ENCODE assay signal across 34 mouse cellular contexts in genomic region chr2:74669230-74669578, GRCm38 (mm10). TPM values are rescaled to one million over a fixed set of nuclear protein-coding genes. Genes with fewer than 3 reads are reported as not detected.
A peak's percentile ranks its signal among the peaks of the same experiment; 100 is the strongest.
DNase-seq lines count a peak whose midpoint lies in the region; ATAC-seq and TF ChIP-seq lines count a peak whose summit lies in the region.
"Had no signal": no experiment of that assay in that cellular context is flagged by ENCODE, and none has a peak within 500 bp of the region (broad histone marks: within the 10 kb centered on the region; RNA-seq: fewer than 3 reads in every experiment).

No protein-coding gene starts in this region.

- no peak for ATAC-seq in hindbrain, postnatal 0 days
- no peak for ATAC-seq in limb, embryonic 14.5 days (ENCODE audit: low FRiP score, low read depth)
- ATAC-seq in frontal cortex, adult (ENCODE audit: low TSS enrichment) = no peak
- ATAC-seq: forebrain, embryonic 15.5 days had no signal

- TF ChIP-seq POLR2A in embryonic fibroblast, embryonic 13.5 days (IDR thresholded peaks at IDR 0.05; ENCODE audit: low read depth, low read length) = no peak
- no peak for TF ChIP-seq POLR2A in limb, embryonic 14.5 days (IDR thresholded peaks at IDR 0.05; ENCODE audit: borderline replicate concordance, extremely low read depth, insufficient read depth, insufficient read length)

- H3K4me3 ChIP-seq in hindbrain, embryonic 10.5 days = no peak overlapping the region
- H3K4me3 ChIP-seq in hindbrain, postnatal 0 days (ENCODE audit: low read length) = no peak overlapping the region
- peak overlapping the region; percentile 12 for H3K4me3 ChIP-seq in embryonic fibroblast, embryonic 13.5 days (ENCODE audit: insufficient read depth, low read length)
- H3K4me3 ChIP-seq in limb, embryonic 14.5 days (replicated peaks; ENCODE audit: low read length) = peak overlapping the region; percentile 74

- peaks cover 19% of the 10 kb centered on the region for H3K4me1 ChIP-seq in hindbrain, embryonic 10.5 days (replicated peaks)
- no peaks in the 10 kb centered on the region for H3K4me1 ChIP-seq in hindbrain, postnatal 0 days (ENCODE audit: insufficient read depth, low read length)
- no peaks in the 10 kb centered on the region for H3K4me1 ChIP-seq in embryonic fibroblast, embryonic 13.5 days (ENCODE audit: control insufficient read depth, insufficient read depth, low read length)
- H3K4me1 ChIP-seq in limb, embryonic 14.5 days (ENCODE audit: control insufficient read depth, insufficient read depth, low read length) = peaks cover 9% of the 10 kb centered on the region
- H3K4me1 ChIP-seq: liver, embryonic 15.5 days had no signal

- H3K4me2 ChIP-seq in hindbrain, postnatal 0 days (ENCODE audit: low read depth, low read length) = no peak overlapping the region
- peak overlapping the region; percentile 96 for H3K4me2 ChIP-seq in limb, embryonic 14.5 days (replicated peaks; ENCODE audit: low read depth, low read length, severe bottlenecking)

- DNase-seq in hindbrain, embryonic 10.5 days (ENCODE audit: low spot score) = peak; percentile 20
- DNase-seq in hindbrain, postnatal 0 days (ENCODE audit: low spot score) = no peak
- DNase-seq in ES-CJ7 (ENCODE audit: low read depth, low spot score) (peak; percentile 76), liver (no peak), adipocyte (ENCODE audit: low spot score) (no peak)
- DNase-seq in limb, embryonic 14.5 days (ENCODE audit: low spot score) = no peak
- DNase-seq: cerebellum, adult 2 months; cerebellum, postnatal 14 days; gastrocnemius, adult 2 months; gastrocnemius, postnatal 36 days; heart, adult 18-20 months; heart, postnatal 14 days; kidney, adult 9 months; layer of hippocampus, postnatal 36 days; lung, embryonic 14.5 days; lung, postnatal 14 days; thymus, postnatal 4 days had no signal

- H3K9ac ChIP-seq in hindbrain, postnatal 0 days (replicated peaks; ENCODE audit: low read length) = no peak overlapping the region
- peak overlapping the region; percentile 99 for H3K9ac ChIP-seq in limb, embryonic 14.5 days (ENCODE audit: low read depth, low read length, severe bottlenecking)
- H3K9ac ChIP-seq: embryonic facial prominence, embryonic 15.5 days; forebrain, embryonic 15.5 days; liver, embryonic 15.5 days; lung, embryonic 14.5 days; midbrain, embryonic 12.5 days had no signal

- H3K36me3 ChIP-seq in hindbrain, embryonic 10.5 days = no peaks in the 10 kb centered on the region
- H3K36me3 ChIP-seq in hindbrain, postnatal 0 days (ENCODE audit: insufficient read depth, low read length) = no peaks in the 10 kb centered on the region
- H3K36me3 ChIP-seq in limb, embryonic 14.5 days (ENCODE audit: control insufficient read depth, insufficient read depth, low read length) = peaks cover 9% of the 10 kb centered on the region
- H3K36me3 ChIP-seq: embryonic facial prominence, embryonic 15.5 days; forebrain, embryonic 15.5 days; liver, embryonic 15.5 days; midbrain, embryonic 12.5 days had no signal

- no peak overlapping the region for H3K27ac ChIP-seq in hindbrain, embryonic 10.5 days
- H3K27ac ChIP-seq in hindbrain, postnatal 0 days = no peak overlapping the region
- H3K27ac ChIP-seq in embryonic fibroblast, embryonic 13.5 days (ENCODE audit: insufficient read depth, low read length) = no peak overlapping the region
- H3K27ac ChIP-seq in limb, embryonic 14.5 days (replicated peaks; ENCODE audit: low read depth, low read length) = peak overlapping the region; percentile 96
- H3K27ac ChIP-seq: embryonic facial prominence, embryonic 15.5 days; forebrain, embryonic 15.5 days; gastrocnemius, adult 2 months; liver, embryonic 15.5 days; midbrain, embryonic 12.5 days had no signal

- TF ChIP-seq CTCF in hindbrain, postnatal 0 days (IDR thresholded peaks at IDR 0.05; ENCODE audit: low read depth) = no peak
- no peak for TF ChIP-seq CTCF in embryonic fibroblast, embryonic 13.5 days (IDR thresholded peaks at IDR 0.05; ENCODE audit: borderline replicate concordance, insufficient read depth, low read length)

- 2% methylated on average over 3 of the region's 3 CpGs for WGBS in hindbrain, embryonic 10.5 days
- WGBS in hindbrain, postnatal 0 days = 2% methylated on average over 3 of the region's 3 CpGs
- 3% methylated on average over 3 of the region's 3 CpGs for WGBS in limb, embryonic 14.5 days

- H3K9me3 ChIP-seq in hindbrain, embryonic 10.5 days = no peaks in the 10 kb centered on the region
- no peaks in the 10 kb centered on the region for H3K9me3 ChIP-seq in hindbrain, postnatal 0 days (ENCODE audit: low read length)
- H3K9me3 ChIP-seq in limb, embryonic 14.5 days (ENCODE audit: control insufficient read depth, low read length) = no peaks in the 10 kb centered on the region
- H3K9me3 ChIP-seq: embryonic facial prominence, embryonic 15.5 days; forebrain, embryonic 15.5 days; liver, embryonic 15.5 days; midbrain, embryonic 12.5 days had no signal

- H3K27me3 ChIP-seq in hindbrain, embryonic 10.5 days (ENCODE audit: insufficient read depth, poor library complexity, severe bottlenecking) = peaks cover 100% of the 10 kb centered on the region
- peaks cover 92% of the 10 kb centered on the region for H3K27me3 ChIP-seq in hindbrain, postnatal 0 days (ENCODE audit: insufficient read depth, low read length)
- peaks cover 29% of the 10 kb centered on the region; the same call in 1 of the 2 replicates for H3K27me3 ChIP-seq in limb, embryonic 14.5 days (ENCODE audit: control insufficient read depth, insufficient read depth, low read length)

RNA-seq across cellular contexts. Expression of gene Hoxd13, which starts 1.1 kb away (rescaled TPM):
- polyA plus RNA-seq in hindbrain, embryonic 10.5 days (2016; fragmentation: Nextera tagmentation; extraction: Ambion mirVana) = not detected in 2 replicates
- total RNA-seq in hindbrain, postnatal 0 days (2014; rRNA removed) = 0.21 TPM in 1 of 2 replicates, not detected in the other
- polyA plus RNA-seq in hindbrain, postnatal 0 days (2015; fragmentation: Nextera tagmentation; extraction: Ambion mirVana) = 0.09 TPM in 1 of 2 replicates, not detected in the other
- polyA plus RNA-seq in embryonic fibroblast, embryonic 13.5 days (2011; ENCODE audit: insufficient read length, low read depth, missing spikeins) = 17.0 and 20.1 TPM in 2 replicates
- 109 and 150 TPM in 2 replicates for polyA plus RNA-seq in limb, embryonic 14.5 days (2012; rRNA removed)
- 54.6 and 70.5 TPM in 2 replicates for polyA plus RNA-seq in limb, embryonic 14.5 days (2014; fragmentation: Nextera tagmentation; extraction: Ambion mirVana)
- total RNA-seq: adrenal gland, postnatal 4 days; gastrocnemius, adult 2 months; gastrocnemius, postnatal 36 days; heart, adult 18-20 months; heart, postnatal 14 days; layer of hippocampus, postnatal 36 days; left cerebral cortex, postnatal 10 days; liver, adult 2 months; monocyte, adult 5-6 weeks had no signal
- polyA plus RNA-seq: cortical plate, adult 2 months; embryonic facial prominence, embryonic 15.5 days; forebrain, embryonic 15.5 days; heart, embryonic 14.5 days; hindbrain, embryonic 11.5 days; hindbrain, embryonic 16.5 days; intestine, postnatal 0 days; large intestine, adult 2 months; liver, adult 2 months; liver, embryonic 15.5 days; lung, embryonic 14.5 days; midbrain, embryonic 12.5 days; thymus, postnatal 0 days had no signal

RNA-seq across cellular contexts. Expression of gene Hoxd12, which starts 5.6 kb away (rescaled TPM):
- not detected in 2 replicates for polyA plus RNA-seq in hindbrain, embryonic 10.5 days (2016; fragmentation: Nextera tagmentation; extraction: Ambion mirVana)
- total RNA-seq in hindbrain, postnatal 0 days (2014; rRNA removed) = not detected in 2 replicates
- not detected in 2 replicates for polyA plus RNA-seq in hindbrain, postnatal 0 days (2015; fragmentation: Nextera tagmentation; extraction: Ambion mirVana)
- polyA plus RNA-seq in embryonic fibroblast, embryonic 13.5 days (2011; ENCODE audit: insufficient read length, low read depth, missing spikeins) = 2.3 and 3.7 TPM in 2 replicates
- 43.3 and 58.3 TPM in 2 replicates for polyA plus RNA-seq in limb, embryonic 14.5 days (2012; rRNA removed)
- 38.4 and 53.0 TPM in 2 replicates for polyA plus RNA-seq in limb, embryonic 14.5 days (2014; fragmentation: Nextera tagmentation; extraction: Ambion mirVana)
- total RNA-seq: adrenal gland, postnatal 4 days; gastrocnemius, adult 2 months; gastrocnemius, postnatal 36 days; heart, adult 18-20 months; heart, postnatal 14 days; layer of hippocampus, postnatal 36 days; left cerebral cortex, postnatal 10 days; liver, adult 2 months; monocyte, adult 5-6 weeks had no signal
- polyA plus RNA-seq: cerebellum, adult 2 months; cortical plate, adult 2 months; embryonic facial prominence, embryonic 15.5 days; forebrain, embryonic 15.5 days; heart, embryonic 14.5 days; hindbrain, embryonic 11.5 days; hindbrain, embryonic 16.5 days; large intestine, adult 2 months; liver, adult 2 months; liver, embryonic 15.5 days; lung, embryonic 14.5 days; midbrain, embryonic 12.5 days; thymus, postnatal 0 days had no signal

RNA-seq across cellular contexts. Expression of gene Evx2, which starts 9.8 kb away (rescaled TPM):
- 0.19 and 0.47 TPM in 2 replicates for polyA plus RNA-seq in hindbrain, embryonic 10.5 days (2016; fragmentation: Nextera tagmentation; extraction: Ambion mirVana)
- 4.3 and 9.6 TPM in 2 replicates for total RNA-seq in hindbrain, postnatal 0 days (2014; rRNA removed)
- polyA plus RNA-seq in hindbrain, postnatal 0 days (2015; fragmentation: Nextera tagmentation; extraction: Ambion mirVana) = 0.39 and 0.55 TPM in 2 replicates
- polyA plus RNA-seq in embryonic fibroblast, embryonic 13.5 days (2011; ENCODE audit: insufficient read length, low read depth, missing spikeins) = 0.35 and 0.74 TPM in 2 replicates
- polyA plus RNA-seq in limb, embryonic 14.5 days (2012; rRNA removed) = 8.9 and 15.2 TPM in 2 replicates
- 2.3 and 3.4 TPM in 2 replicates for polyA plus RNA-seq in limb, embryonic 14.5 days (2014; fragmentation: Nextera tagmentation; extraction: Ambion mirVana)
- total RNA-seq: adrenal gland, postnatal 4 days; gastrocnemius, adult 2 months; gastrocnemius, postnatal 36 days; heart, adult 18-20 months; heart, postnatal 14 days; layer of hippocampus, postnatal 36 days; left cerebral cortex, postnatal 10 days; liver, adult 2 months; monocyte, adult 5-6 weeks had no signal
- polyA plus RNA-seq: cortical plate, adult 2 months; embryonic facial prominence, embryonic 15.5 days; forebrain, embryonic 15.5 days; heart, embryonic 14.5 days; intestine, postnatal 0 days; large intestine, adult 2 months; liver, adult 2 months; liver, embryonic 15.5 days; lung, embryonic 14.5 days; thymus, postnatal 0 days had no signal

RNA-seq across cellular contexts. Expression of gene Hoxd11, which starts 10.2 kb away (rescaled TPM):
- polyA plus RNA-seq in hindbrain, embryonic 10.5 days (2016; fragmentation: Nextera tagmentation; extraction: Ambion mirVana) = not detected in 2 replicates
- total RNA-seq in hindbrain, postnatal 0 days (2014; rRNA removed) = not detected in 2 replicates
- polyA plus RNA-seq in hindbrain, postnatal 0 days (2015; fragmentation: Nextera tagmentation; extraction: Ambion mirVana) = not detected in 2 replicates
- 2.8 and 3.8 TPM in 2 replicates for polyA plus RNA-seq in embryonic fibroblast, embryonic 13.5 days (2011; ENCODE audit: insufficient read length, low read depth, missing spikeins)
- polyA plus RNA-seq in limb, embryonic 14.5 days (2012; rRNA removed) = 40.0 and 60.8 TPM in 2 replicates
- polyA plus RNA-seq in limb, embryonic 14.5 days (2014; fragmentation: Nextera tagmentation; extraction: Ambion mirVana) = 21.4 and 30.0 TPM in 2 replicates
- total RNA-seq: gastrocnemius, adult 2 months; gastrocnemius, postnatal 36 days; heart, adult 18-20 months; heart, postnatal 14 days; layer of hippocampus, postnatal 36 days; left cerebral cortex, postnatal 10 days; liver, adult 2 months; monocyte, adult 5-6 weeks had no signal
- polyA plus RNA-seq: cerebellum, adult 2 months; cortical plate, adult 2 months; embryonic facial prominence, embryonic 15.5 days; forebrain, embryonic 15.5 days; heart, embryonic 14.5 days; hindbrain, embryonic 11.5 days; hindbrain, embryonic 16.5 days; large intestine, adult 2 months; liver, adult 2 months; liver, embryonic 15.5 days; lung, embryonic 14.5 days; midbrain, embryonic 12.5 days; thymus, postnatal 0 days had no signal

RNA-seq across cellular contexts. Expression of gene Hoxd10, which starts 22.5 kb away (rescaled TPM):
- polyA plus RNA-seq in hindbrain, embryonic 10.5 days (2016; fragmentation: Nextera tagmentation; extraction: Ambion mirVana) = not detected in 2 replicates
- not detected in 2 replicates for total RNA-seq in hindbrain, postnatal 0 days (2014; rRNA removed)
- not detected in 2 replicates for polyA plus RNA-seq in hindbrain, postnatal 0 days (2015; fragmentation: Nextera tagmentation; extraction: Ambion mirVana)
- 3.7 and 4.4 TPM in 2 replicates for polyA plus RNA-seq in embryonic fibroblast, embryonic 13.5 days (2011; ENCODE audit: insufficient read length, low read depth, missing spikeins)
- 37.9 and 39.4 TPM in 2 replicates for polyA plus RNA-seq in limb, embryonic 14.5 days (2012; rRNA removed)
- polyA plus RNA-seq in limb, embryonic 14.5 days (2014; fragmentation: Nextera tagmentation; extraction: Ambion mirVana) = 18.3 and 26.1 TPM in 2 replicates
- total RNA-seq: heart, adult 18-20 months; layer of hippocampus, postnatal 36 days; left cerebral cortex, postnatal 10 days; liver, adult 2 months; monocyte, adult 5-6 weeks had no signal
- polyA plus RNA-seq: cerebellum, adult 2 months; cortical plate, adult 2 months; forebrain, embryonic 15.5 days; heart, embryonic 14.5 days; hindbrain, embryonic 11.5 days; hindbrain, embryonic 16.5 days; large intestine, adult 2 months; liver, adult 2 months; liver, embryonic 15.5 days; lung, embryonic 14.5 days; midbrain, embryonic 12.5 days had no signal

Comparison
In these comparisons a context has a peak if more than half of its experiments do, and no peak if none do; other contexts are left out.
1. DNase-seq: peak in hindbrain, embryonic 10.5 days (single experiment) and ES-CJ7 (single experiment); none in hindbrain, postnatal 0 days (single experiment), limb, embryonic 14.5 days (single experiment), liver (single experiment) and adipocyte (single experiment).
2. H3K4me3 ChIP-seq: peak in embryonic fibroblast, embryonic 13.5 days (single experiment) and limb, embryonic 14.5 days (single experiment); none in hindbrain, embryonic 10.5 days (single experiment) and hindbrain, postnatal 0 days (single experiment).
3. RNA of gene Hoxd13, which starts 1.1 kb away (polyA plus RNA-seq): 54.6 to 150 TPM in limb, embryonic 14.5 days and 17.0 to 20.1 TPM in embryonic fibroblast, embryonic 13.5 days; 0.09 TPM in hindbrain, postnatal 0 days and not detected in hindbrain, embryonic 10.5 days; every median in the first group is over 10 times any median in the second.